Mouse (Mus musculus) R1 (cell line): Measurements from ENCODE around the gene Dmrt3.

Experiments used
- DNase-seq: peaks from one replicate; pipeline ENCODE4 v3.0.0-alpha.2; 2018; ENCODE audit warnings: low read depth, low spot score

Dmrt3 gene

DNA sequence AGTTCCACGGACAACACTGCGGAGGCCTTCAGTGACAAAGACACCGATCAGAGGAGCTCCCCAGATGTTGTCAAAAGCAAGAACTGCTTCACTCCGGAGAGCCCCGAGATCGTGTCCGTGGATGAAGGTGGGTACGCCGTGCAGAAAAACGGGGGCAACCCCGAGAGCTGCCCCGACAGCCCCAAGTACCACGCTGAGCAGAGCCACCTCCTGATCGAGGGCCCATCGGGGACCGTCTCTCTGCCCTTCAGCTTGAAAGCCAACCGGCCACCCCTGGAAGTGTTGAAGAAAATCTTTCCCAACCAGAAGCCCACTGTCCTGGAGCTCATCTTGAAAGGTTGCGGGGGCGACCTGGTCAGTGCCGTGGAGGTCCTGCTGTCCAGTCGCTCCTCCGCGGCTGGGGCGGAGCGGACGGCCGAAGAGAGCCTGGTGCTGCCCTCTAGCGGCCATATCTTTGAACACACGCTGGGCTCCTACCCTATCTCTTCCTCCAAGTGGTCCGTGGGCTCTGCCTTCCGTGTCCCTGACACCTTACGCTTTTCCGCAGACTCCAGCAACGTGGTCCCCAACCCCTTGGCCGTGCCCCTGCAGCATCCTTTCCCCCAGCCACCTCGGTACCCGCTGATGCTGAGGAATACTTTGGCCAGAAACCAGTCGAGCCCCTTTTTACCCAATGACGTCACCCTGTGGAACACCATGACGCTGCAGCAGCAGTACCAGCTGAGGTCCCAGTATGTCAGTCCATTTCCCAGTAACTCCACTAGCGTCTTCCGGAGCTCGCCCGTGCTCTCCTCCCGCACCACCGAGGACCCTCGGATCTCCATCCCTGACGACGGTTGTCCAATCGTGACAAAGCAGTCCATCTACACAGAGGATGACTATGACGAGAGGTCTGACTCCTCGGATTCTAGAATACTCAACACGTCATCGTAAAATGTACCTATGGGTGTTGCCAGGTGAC is 12.5 kb downstream of the Dmrt3 start:
- DNase-seq = peak; percentile 64

DNA sequence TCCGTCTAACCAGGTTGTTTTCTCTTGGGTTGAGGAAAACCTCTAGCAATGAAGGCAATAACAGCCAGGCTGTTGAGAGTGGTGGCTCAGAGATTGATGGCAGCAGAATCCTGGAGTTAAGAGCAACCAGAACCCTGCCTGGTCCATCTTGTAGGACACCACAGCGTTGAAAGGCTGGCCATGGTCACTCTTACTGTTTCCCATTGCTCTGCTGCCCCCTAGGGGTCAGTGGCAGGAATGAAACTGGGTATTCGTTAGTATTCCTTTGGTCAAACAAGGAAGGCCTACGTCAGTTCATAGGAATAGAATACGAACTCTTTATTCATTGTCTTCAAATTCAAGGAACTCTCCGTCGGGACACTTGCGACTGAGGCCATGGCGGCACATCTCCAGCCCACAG is 18.4 kb downstream of the Dmrt3 start:
- DNase-seq = peak; percentile 54

DNA sequence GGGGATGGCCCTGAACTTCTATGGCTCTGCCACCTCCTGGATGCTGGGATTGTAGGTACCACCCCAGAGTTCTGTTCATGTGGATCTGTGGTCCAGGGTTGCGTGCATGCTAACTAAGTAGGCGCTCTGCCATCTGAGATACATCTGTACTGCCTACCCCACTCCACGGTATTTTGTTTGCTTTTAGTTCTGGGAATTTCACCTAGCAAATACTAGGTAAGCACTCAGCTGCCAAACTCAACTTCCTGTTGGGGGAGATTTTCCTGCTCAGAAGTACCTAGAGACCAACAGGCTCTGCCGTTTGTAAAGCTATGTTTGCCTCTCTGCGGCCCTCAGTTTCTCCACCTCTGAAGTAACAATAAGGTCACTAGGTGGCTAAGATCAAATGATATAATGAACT is 25.0 kb downstream of the Dmrt3 start:
- DNase-seq = no peak

DNA sequence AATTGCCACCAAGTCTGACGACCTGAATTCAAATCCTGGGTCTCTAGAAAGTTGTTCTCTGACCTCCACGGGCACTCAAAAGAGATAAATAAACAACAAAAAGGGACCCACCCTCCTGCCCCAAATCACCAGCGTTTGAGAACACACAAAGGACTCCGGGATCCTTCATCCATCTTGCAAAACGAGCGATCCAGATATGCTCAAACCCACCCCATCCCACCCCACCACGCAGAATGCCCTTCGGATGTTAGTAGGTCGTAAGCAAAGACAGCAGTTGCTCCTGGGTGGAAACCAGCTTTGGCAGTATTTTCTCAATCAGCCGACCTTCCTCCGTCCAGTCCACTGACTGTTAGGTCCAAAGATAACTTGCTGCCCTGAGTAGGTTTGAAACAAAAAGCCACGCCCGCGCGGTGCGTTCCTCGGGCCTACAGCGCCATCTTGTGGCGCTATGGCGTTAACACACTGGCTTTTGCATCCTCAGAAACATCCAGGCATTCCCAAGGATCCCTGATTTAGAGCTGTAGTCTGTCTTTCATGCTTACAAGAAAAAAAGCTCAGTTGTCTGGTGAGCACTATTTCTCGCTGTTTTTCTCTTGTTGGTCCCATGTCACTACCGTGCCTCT is 25.6 kb downstream of the Dmrt3 start:
- DNase-seq = peak; percentile 70

DNA sequence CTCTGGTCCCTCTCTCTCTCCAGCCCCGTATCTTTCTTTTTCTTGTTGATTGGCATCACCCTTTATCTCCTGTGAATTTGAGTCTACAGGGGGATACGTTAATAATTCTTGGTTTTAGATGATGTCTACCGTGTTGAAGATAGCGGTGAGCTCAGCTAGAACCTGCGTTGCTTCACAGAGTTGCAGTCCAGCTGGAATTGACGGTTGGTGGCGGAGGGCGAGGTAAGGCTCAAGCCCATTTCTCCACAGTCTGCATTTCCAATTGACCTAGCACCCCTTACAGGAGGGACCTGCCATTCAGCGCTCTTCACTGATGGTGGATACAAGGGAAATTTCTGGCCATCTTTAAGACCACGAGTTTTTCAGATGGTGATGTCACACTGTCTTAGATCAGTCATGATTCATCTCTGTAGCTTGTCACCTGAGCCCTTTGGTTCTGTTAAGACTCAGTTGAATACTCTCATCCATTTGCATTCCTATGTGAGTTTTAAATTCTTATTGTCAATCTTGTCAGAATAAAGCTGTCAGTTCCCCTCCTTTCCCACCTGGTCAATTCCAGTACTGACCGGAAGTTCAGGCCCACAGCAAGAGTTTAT is 28.8 kb downstream of the Dmrt3 start:
- no peak for DNase-seq

DNA sequence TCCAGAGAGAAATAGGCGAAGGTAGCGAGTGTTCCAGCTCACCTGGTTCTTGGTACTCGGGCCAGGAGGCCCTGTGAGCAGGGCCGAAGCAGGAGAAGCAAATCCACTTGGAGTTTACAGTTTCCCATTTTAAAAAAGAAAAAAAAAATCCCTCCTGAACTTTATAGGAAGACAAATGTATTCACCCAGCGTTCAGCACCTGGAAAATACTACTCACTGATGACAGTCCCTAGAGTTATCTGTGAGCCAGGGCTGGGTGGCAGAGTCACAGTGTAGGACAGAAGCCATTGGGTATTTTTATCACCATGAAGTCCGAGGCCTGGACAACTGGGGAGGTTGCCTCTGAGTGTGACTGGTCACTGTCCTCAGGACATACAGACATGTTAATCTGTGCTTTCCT is 31.7 kb downstream of the Dmrt3 start:
- no peak for DNase-seq

DNA sequence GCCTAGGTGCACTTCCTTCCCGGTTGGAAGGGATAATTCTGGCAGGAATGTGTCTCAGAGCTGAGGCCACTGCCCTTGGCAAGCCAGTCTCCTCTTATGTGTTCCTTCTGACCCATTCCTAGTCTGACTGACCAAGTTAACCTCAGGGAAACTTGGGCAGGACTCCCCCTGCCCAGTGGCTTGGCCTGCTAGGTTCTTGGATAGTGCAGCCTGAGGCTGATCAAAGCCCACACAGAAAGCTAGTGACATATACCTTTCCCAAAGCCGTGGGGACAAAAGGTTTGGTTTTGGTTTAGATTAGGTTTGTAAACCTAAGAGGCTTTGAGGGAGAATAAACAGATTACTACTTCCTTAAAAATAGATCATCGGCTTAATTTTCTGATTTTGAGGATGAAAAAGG is 37.0 kb downstream of the Dmrt3 start:
- no peak for DNase-seq

DNA sequence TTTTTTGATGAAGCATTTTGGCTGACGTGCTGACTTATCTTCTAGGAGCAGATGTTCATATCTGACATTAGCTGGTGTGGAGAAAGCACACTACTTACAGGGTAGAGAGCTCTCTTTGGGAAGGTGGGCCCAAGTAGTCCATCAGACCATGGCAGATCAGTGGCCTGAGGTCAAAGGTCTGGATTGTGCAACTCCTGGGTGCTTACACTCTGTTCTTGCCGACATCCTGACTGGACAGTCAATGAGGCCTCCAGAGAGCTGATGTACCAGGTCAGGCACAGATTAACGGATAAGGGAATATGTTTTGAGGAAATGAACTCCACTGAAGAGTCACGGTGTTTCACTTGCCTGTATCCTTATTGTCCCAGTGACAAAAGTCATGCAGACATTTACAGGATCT is 38.6 kb downstream of the Dmrt3 start:
- no peak for DNase-seq

DNA sequence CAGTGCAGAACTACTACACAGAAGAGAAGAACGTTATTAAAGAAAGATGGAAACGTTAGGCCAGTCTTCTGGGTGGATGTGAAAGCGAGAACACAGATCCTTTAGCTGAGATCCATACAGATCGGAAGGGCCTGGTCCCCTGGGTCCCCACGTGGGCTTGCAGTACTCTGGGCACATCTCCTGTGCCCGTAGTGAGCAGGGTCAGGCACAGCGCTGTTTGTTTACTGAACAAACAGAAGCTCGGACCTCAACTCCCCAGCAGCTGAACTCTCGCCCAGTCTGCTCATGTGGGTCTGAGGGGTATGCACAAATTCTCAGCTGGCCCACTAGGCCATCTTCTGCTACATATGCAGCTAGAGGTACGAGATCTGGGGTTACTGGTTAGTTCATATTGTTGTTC is 40.4 kb downstream of the Dmrt3 start:
- no peak for DNase-seq

DNA sequence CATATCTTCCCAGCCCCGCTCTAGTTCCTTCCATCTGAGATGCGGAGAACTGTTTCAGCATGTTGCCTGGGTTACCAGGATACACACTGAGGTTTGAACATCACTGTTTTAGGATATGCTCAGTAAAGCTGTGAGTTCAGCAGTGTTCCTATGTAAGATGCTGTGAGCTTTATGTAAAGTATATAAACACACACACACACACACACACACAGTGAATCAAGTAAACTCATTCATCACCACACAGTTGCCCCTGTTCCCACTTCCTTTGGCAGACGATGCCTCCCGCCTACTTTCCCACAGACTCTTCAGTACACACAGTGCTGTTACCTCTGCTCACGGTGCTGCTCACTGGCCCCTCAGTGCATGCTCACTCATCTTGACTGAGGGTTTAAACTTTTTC is 42.5 kb downstream of the Dmrt3 start:
- no peak for DNase-seq

DNA sequence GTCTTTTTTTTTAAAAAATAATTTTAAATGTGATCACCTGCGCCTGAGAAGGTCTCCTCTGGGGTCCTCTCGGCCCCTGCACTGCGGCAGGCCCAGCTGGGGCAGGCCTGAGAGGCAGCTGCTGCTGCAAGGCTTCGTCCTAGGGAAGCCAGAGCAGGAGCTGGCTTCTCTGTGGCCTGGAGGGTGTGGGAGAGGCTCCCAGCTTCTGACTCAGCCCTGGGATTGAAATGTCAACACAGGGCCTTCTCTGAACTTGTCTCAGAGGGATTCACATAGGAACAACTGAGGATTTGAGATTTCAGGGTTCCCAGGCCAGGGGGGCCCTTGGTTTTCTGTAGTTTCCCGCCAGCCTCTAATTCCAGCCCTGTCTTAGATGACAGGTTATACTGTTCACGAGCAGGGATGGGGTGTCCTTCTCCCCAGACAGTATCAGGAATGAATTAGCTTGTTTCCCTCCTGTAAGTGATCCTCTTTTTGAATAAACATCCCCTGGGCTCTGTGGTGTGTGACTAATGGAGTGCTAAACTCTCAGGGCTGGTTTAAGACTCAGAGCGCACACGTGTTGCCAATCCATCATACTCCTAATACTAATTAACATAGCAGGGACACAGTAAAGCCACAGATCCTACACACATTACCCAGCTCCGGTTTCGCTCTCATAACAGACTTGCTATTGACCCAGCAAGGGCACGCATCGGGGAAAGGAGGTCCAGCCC is 44.1 kb downstream of the Dmrt3 start:
- DNase-seq = no peak

DNA sequence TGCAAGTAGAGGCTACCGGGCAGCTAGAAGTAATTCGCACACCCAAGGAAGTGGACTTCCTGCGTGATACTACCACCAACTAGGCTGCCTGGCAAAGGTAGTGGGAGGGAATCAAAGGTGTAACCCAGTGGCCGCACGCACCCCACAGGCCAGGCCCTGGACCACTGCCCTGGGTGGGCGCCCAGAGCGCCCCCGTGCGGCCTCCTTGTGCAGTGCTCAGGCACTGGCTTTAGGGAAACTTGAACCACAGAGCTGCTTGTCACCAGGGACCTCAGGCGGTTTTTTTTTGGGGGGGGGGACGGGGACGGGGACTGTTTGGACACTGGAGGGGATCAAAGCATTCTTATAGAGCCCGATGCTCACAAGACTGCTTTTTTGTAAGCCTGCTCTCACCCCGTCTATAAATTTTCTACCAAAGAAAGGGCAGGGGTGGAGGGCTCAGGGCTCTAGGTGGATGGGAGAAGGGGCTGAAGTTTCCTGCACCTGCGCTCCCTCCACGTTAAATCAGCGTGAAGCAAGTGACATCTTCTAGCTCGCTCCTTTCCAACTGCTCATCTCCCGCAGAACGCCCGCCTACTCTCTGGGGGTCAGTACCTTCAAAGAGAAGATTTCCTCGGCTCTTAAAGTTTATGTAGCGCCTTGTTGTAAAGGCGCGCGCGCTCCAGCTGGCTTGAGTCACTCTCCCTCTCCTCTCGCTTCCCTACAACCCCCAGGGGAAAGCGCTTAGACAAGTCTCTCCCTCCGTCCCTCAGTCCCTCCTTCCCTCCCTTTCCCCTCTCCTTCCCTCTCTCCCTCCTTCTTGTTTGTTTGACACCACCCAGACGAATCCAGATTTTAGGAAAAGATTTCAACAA is 55.6 kb downstream of the Dmrt3 start:
- DNase-seq = peak; percentile 42

DNA sequence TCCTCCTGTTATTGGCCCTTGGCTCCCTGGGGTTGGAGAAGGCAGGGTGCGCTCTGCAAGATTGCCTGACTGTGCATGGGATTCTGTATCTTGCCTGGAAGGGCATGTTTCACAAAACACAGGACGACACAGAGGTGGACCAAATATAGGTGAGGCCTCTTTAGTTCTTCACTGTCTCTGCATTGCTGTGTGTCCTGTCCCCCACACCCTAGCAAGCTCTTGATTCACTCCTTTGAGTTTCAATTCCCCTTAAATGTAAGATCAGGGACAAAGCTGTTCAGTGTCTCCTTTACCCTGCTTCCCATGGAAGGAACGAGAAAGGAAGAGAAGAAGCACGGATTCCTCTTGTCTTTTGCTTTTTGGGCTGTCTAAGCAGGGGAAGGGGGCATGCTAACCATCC is 57.7 kb downstream of the Dmrt3 start:
- DNase-seq = no peak

DNA sequence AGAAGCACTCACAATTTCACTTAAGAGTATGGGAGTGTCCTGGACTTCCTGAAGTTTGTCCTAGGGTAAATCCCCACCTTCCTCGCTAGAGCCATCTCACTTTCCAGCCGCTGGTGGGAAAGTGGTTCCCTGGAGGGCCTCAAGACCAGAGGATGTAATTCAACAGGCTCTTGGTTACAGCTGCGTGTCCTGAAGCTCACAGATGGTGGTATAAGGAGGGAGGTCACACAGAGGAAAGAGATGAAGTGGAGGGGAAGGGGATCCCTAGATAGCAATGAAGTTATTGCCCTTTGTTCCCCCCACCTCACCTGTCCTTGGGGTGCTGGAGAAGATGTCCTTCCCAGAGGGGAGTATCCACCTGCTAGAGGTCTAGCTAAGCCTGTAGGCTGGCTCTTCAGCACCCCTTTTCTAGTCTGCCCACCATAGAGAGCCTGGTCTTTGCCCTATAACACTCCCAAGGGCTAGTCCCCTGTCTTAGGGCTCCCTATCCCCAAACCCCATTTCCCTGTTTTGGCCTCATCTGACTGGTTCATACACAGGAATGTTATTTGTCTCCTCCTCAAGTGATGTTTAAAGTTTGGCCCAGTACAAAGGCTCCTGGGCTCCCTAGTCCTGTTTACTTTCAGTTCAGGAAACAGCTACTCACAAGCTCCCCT is 59.6 kb downstream of the Dmrt3 start:
- no peak for DNase-seq

DNA sequence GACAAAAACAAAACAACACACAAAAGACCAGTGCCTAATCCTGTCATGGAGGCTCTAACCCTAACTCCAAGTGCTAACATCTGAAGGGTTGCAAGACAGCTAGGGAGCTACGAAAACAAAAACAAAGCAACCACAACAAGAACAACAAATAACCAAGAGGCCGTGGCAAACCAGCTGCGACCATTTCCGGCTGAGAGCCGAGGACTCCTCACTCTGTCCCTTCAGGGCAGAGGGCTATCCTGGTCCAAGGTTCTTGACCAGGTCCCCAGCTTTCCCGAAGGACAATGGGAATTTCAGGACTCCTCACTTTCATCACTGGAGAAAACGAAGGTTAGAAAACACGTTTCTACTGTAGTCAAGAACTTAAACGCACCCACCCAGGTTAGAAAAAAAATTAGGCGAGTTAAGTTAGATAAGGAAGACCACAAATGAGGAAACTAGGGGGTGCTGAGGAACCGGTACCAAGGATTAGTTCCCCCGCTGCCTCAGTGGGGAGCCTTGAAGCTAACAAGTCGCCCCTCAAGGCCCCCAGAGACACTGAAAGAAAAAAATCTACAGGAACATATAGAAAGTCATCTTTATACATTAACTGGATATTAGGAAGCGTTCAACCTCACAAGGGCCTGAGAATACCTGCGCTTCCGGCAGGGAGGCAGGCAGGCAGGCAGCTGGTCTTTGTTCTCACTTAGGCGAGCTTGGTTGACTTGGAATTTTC is 60.6 kb downstream of the Dmrt3 start:
- no peak for DNase-seq

DNA sequence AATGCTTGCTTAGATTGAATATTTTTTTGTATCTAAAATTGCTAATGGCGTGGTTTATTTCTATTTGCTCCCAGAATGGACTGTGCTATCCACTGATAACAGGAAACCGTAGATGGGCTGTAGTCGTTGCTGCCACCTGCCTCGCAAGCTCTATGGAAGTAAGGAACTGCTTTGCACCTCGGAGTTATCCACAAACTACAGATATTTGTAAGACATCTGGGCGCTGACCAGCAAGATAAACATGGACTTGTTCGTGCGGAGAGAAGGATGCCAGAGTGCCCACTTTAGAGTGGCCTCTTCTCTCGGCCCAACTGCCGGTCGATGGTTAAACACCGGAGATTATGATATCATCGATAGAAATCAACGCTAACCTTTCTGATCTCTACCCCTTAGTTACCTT is 61.6 kb downstream of the Dmrt3 start:
- DNase-seq = no peak

DNA sequence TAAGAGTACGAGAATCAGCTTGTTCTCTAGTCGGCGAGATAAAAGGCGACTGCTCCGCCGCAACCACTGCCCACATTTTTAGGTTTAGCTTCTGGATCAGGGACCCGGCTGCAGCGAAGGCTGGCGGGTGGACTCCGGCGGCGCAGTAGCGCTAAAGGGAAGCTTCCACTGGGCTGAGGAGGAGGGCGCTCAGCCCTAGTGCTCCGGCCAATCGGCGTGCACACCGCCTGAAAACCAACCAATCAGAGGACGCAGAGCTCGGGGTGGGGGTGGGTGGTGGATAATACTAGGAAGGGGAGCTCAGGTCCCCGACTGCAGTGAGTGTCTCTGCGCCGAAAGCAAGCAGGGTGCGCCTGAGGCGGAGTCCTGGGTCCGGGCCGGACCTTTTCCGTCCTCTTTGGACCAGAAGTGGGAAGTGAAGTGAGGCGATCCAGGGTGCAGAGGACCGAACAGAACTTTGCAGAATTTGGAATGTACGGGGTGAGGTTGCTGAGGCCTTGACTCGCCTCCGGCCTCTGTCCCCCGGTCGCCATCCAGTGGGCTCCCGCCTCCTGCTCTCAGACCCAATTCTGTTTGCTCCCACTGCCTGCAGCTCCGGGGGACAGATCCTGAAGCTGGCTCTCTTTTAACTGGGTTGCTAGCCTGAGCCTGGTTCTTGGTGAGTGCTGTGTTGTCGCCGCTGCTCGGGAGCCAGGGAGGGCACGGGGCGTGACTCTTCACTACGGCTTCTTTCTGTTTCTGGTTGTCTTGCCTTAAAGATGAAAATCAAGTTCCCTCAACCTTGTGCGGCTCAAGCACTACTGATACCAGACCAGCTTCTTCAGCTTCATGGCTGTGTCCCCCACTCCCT is 62.2 kb downstream of the Dmrt3 start, which contains the start of gene Dmrt2:
TSS of gene Dmrt2 (plus strand) at position 311 of the 850 bp plus-strand sequence.
- peak; percentile 94 for DNase-seq
